Mouse (Mus musculus) retina, postnatal 7 days (tissue): Measurements from ENCODE around the gene AA986860.

Experiments used
- DNase-seq: peaks from one replicate; pipeline ENCODE4 v3.0.0-alpha.2; 2012; ENCODE audit warnings: low read depth, low spot score

The AA986860 gene

GRCm38 (mm10) chr1:130731741-130732337 lies at the start of gene AA986860:
Gene AA986860 (plus strand): TSS chr1:130731976.
- DNase-seq = no peak

GRCm38 (mm10) chr1:130683905-130684304 lies 47.9 kb upstream of the AA986860 start:
- no peak for DNase-seq

- DNase-seq = no peak
Observed at GRCm38 (mm10) chr1:130698601-130699000, 33.2 kb upstream of the AA986860 start.

- DNase-seq = no peak
Observed at GRCm38 (mm10) chr1:130699937-130700633, 31.7 kb upstream of the AA986860 start.

- DNase-seq = no peak
Observed at GRCm38 (mm10) chr1:130701976-130702375, 29.8 kb upstream of the AA986860 start.

- no peak for DNase-seq
Observed at GRCm38 (mm10) chr1:130703613-130704012, 28.2 kb upstream of the AA986860 start.

- no peak for DNase-seq
Observed at GRCm38 (mm10) chr1:130710283-130711080, 21.3 kb upstream of the AA986860 start.

GRCm38 (mm10) chr1:130714046-130714445 lies 17.7 kb upstream of the AA986860 start:
- no peak for DNase-seq

- DNase-seq = peak; percentile 90
Observed at GRCm38 (mm10) chr1:130715561-130716217, 16.1 kb upstream of the AA986860 start, which contains the start of gene Gm29427. Gene Gm29427 (minus strand): TSS chr1:130715799.

GRCm38 (mm10) chr1:130716218-130716512 lies 15.6 kb upstream of the AA986860 start:
- DNase-seq = no peak

- DNase-seq = no peak
Observed at GRCm38 (mm10) chr1:130716513-130717290, 15.1 kb upstream of the AA986860 start.

GRCm38 (mm10) chr1:130717291-130717871 lies 14.4 kb upstream of the AA986860 start, which contains the start of gene Yod1:
Gene Yod1 (plus strand): TSS chr1:130717327.
- DNase-seq = peak; percentile 88

GRCm38 (mm10) chr1:130724206-130724605 lies 7.6 kb upstream of the AA986860 start:
- no peak for DNase-seq

GRCm38 (mm10) chr1:130726396-130726795 lies 5.4 kb upstream of the AA986860 start:
- no peak for DNase-seq

GRCm38 (mm10) chr1:130728070-130728469 lies 3.7 kb upstream of the AA986860 start:
- no peak for DNase-seq

GRCm38 (mm10) chr1:130728708-130729107 lies 3.1 kb upstream of the AA986860 start:
- no peak for DNase-seq

- DNase-seq = no peak
Observed at GRCm38 (mm10) chr1:130729153-130729552, 2.6 kb upstream of the AA986860 start, which contains the start of gene Pfkfb2. Gene Pfkfb2 (minus strand): TSS chr1:130729253.

- no peak for DNase-seq
Observed at GRCm38 (mm10) chr1:130732706-130733658, 1.2 kb downstream of the AA986860 start.

GRCm38 (mm10) chr1:130733671-130734070 lies 1.9 kb downstream of the AA986860 start:
- DNase-seq = no peak

GRCm38 (mm10) chr1:130734452-130734851 lies 2.7 kb downstream of the AA986860 start:
- DNase-seq = no peak
